Mouse (Mus musculus) heart, adult 11 months (tissue): ENCODE measurements around the gene Vps37b.

Experiments
- DNase-seq: peaks from one replicate; pipeline ENCODE4 v3.0.0; 2022

Vps37b gene

GRCm38 (mm10) chr5:124000824-124001223 is 31.2 kb downstream of the Vps37b start:
- peak; percentile 97 for DNase-seq

GRCm38 (mm10) chr5:123998370-123998769 is 33.7 kb downstream of the Vps37b start:
- no peak for DNase-seq

GRCm38 (mm10) chr5:123997811-123998210 is 34.3 kb downstream of the Vps37b start:
- DNase-seq, result peak; percentile 88

GRCm38 (mm10) chr5:123997211-123997751 is 34.8 kb downstream of the Vps37b start:
- peak; percentile 91 for DNase-seq

- DNase-seq, result peak; percentile 90
These were observed 35.4 kb downstream of the Vps37b start for GRCm38 (mm10) chr5:123996695-123997094.

- DNase-seq, result peak; percentile 89
These were observed 35.9 kb downstream of the Vps37b start for GRCm38 (mm10) chr5:123996194-123996593.

GRCm38 (mm10) chr5:123995388-123995787 is 36.7 kb downstream of the Vps37b start:
- DNase-seq, result peak; percentile 85

GRCm38 (mm10) chr5:123994468-123994867 is 37.6 kb downstream of the Vps37b start:
- peak; percentile 87 for DNase-seq

GRCm38 (mm10) chr5:123993263-123994036 is 38.6 kb downstream of the Vps37b start:
- DNase-seq, result peak; percentile 98

GRCm38 (mm10) chr5:123992794-123993193 is 39.3 kb downstream of the Vps37b start:
- peak; percentile 97 for DNase-seq

GRCm38 (mm10) chr5:123992193-123992637 is 39.9 kb downstream of the Vps37b start:
- DNase-seq, result peak; percentile 99

GRCm38 (mm10) chr5:123991321-123991720 is 40.7 kb downstream of the Vps37b start:
- peak; percentile 93 for DNase-seq

GRCm38 (mm10) chr5:123989941-123990885 is 41.9 kb downstream of the Vps37b start:
- peak; percentile 90 for DNase-seq

GRCm38 (mm10) chr5:123987511-123987910 is 44.6 kb downstream of the Vps37b start:
- no peak for DNase-seq

- DNase-seq, result no peak
These were observed 45.1 kb downstream of the Vps37b start for GRCm38 (mm10) chr5:123986925-123987324.

GRCm38 (mm10) chr5:123985434-123985833 is 46.6 kb downstream of the Vps37b start:
- DNase-seq, result no peak

GRCm38 (mm10) chr5:123982838-123983237 is 49.2 kb downstream of the Vps37b start:
- peak; percentile 78 for DNase-seq

- peak; percentile 94 for DNase-seq
These were observed 50.9 kb downstream of the Vps37b start for GRCm38 (mm10) chr5:123981250-123981554.

GRCm38 (mm10) chr5:123980521-123981249 is 51.4 kb downstream of the Vps37b start:
- DNase-seq, result peak; percentile 89

- peak; percentile 90 for DNase-seq
These were observed 52.1 kb downstream of the Vps37b start for GRCm38 (mm10) chr5:123979980-123980369.

GRCm38 (mm10) chr5:123979221-123979979 is 52.7 kb downstream of the Vps37b start:
- DNase-seq, result peak; percentile 91

- no peak for DNase-seq
These were observed 53.9 kb downstream of the Vps37b start for GRCm38 (mm10) chr5:123978131-123978530.
